Mouse (Mus musculus) megakaryocyte, embryonic 14.5 days (primary cell): Measurements from ENCODE around the gene Ly9.

Source experiments
- FLI1 ChIP-seq: IDR thresholded peaks from 2 replicates; pipeline ENCODE4 v1.6.1; 2012; ENCODE audit warnings: low read length, inconsistent platforms, mixed read lengths
- GATA1 ChIP-seq: IDR thresholded peaks from 3 replicates; pipeline ENCODE4 v1.6.1; 2012; ENCODE audit warnings: mixed read lengths, low read length, inconsistent platforms, borderline replicate concordance

GRCm38 (mm10) chr1:171643612-171644011, 36.4 kb upstream of the Ly9 start:
- TF ChIP-seq GATA1 (no peak), FLI1 (no peak)
